Mouse (Mus musculus) CH12.LX (cell line): ENCODE results near the gene Zfp677.

Experiments used
- CTCF ChIP-seq, 2 experiments: IDR thresholded peaks in 1 of 2; conservative IDR thresholded peaks in 1 of 2; 2 replicates each; pipeline ENCODE4 v1.5.1; 2011 to 2012; ENCODE audit warnings: low read depth in 2 of 2, low read length in 2 of 2, improper control_type of control experiment in 1 of 2, inconsistent platforms in 1 of 2, mild to moderate bottlenecking in 1 of 2, moderate library complexity in 1 of 2
- E2F4 ChIP-seq: IDR thresholded peaks from 2 replicates; pipeline ENCODE4 v1.6.1; 2011; ENCODE audit warnings: low read depth, low read length, improper control_type of control experiment; ENCODE audit not compliant: insufficient replicate concordance
- EP300 ChIP-seq: IDR thresholded peaks from 2 replicates; pipeline ENCODE4 v1.6.1; 2011; ENCODE audit warnings: low read length, improper control_type of control experiment
- POLR2A ChIP-seq: IDR thresholded peaks from 2 replicates; pipeline ENCODE4 v1.6.1; 2011; ENCODE audit warnings: low read depth, mild to moderate bottlenecking, improper control_type of control experiment, low read length

GRCm38 (mm10) chr17:21384057-21384411 lies 486 bp downstream of the Zfp677 start:
- TF ChIP-seq POLR2A (no peak), CTCF (conservative IDR thresholded peaks at IDR 0.05 in 1 of 2, IDR thresholded peaks at IDR 0.05 in 1 of 2; ENCODE audit: low read depth in 2 of 2, low read length in 2 of 2) (no peak), EP300 (no peak), E2F4 (no peak)
